Comparison of ENCODE assay signal across 8 mouse cellular contexts in genomic region chr11:117809407-117810311, GRCm38 (mm10). TPM values are rescaled to one million over a fixed set of nuclear protein-coding genes. Genes with fewer than 3 reads are reported as not detected.
DNase-seq lines count a peak whose midpoint lies in the region; ATAC-seq and TF ChIP-seq lines count a peak whose summit lies in the region.

Gene Gm20708 (plus strand): TSS chr11:117809668.
Gene Syngr2 (plus strand): TSS chr11:117809668.

- peak within 1 kb of the TSS; percentile 85 for H3K4me2 ChIP-seq in forebrain, embryonic 12.5 days

- ATAC-seq in forebrain, embryonic 12.5 days (ENCODE audit: low FRiP score), result peak; percentile 70
- peak; percentile 42; the same call in 1 of the 2 replicates for ATAC-seq in megakaryocyte-erythroid progenitor cell, adult 5-6 weeks (replicated peaks; ENCODE audit: low FRiP score, low TSS enrichment, poor library complexity, severe bottlenecking)

- peak within 1 kb of the TSS; percentile 78 for H3K4me3 ChIP-seq in ES-Bruce4 (ENCODE audit: low read depth, low read length)
- H3K4me3 ChIP-seq in forebrain, embryonic 12.5 days (replicated peaks), result peak within 1 kb of the TSS; percentile 70
- peak within 1 kb of the TSS; percentile 92 for H3K4me3 ChIP-seq in spleen, adult 2 months (ENCODE audit: extremely low read depth, insufficient read depth, insufficient read length)

- no peak for TF ChIP-seq EP300 in ES-Bruce4 (IDR thresholded peaks at IDR 0.05; ENCODE audit: insufficient read depth, low read depth, low read length)

- under 1% methylated on average over 62 of the region's 75 CpGs for WGBS in forebrain, embryonic 12.5 days
- under 1% methylated on average over 75 of the region's 75 CpGs for WGBS in spleen, adult 2 months

- no peaks in the 10 kb centered on the region for H3K9me3 ChIP-seq in ES-Bruce4 (replicated peaks; ENCODE audit: control insufficient read depth, insufficient read depth, low read length, poor library complexity, severe bottlenecking)
- no peaks in the 10 kb centered on the region for H3K9me3 ChIP-seq in forebrain, embryonic 12.5 days

- no peak for TF ChIP-seq CTCF in ES-Bruce4 (IDR thresholded peaks at IDR 0.05; ENCODE audit: low read depth, low read length)
- TF ChIP-seq CTCF in spleen, adult 2 months (IDR thresholded peaks at IDR 0.05; ENCODE audit: extremely low read depth, insufficient read depth, insufficient read length, insufficient replicate concordance), result no peak

- H3K27me3 ChIP-seq in ES-Bruce4 (ENCODE audit: control insufficient read depth, insufficient read depth, low read length, poor library complexity, severe bottlenecking), result no peaks in the 10 kb centered on the region
- H3K27me3 ChIP-seq in forebrain, embryonic 12.5 days, result peaks cover 8% of the 10 kb centered on the region; the same call in 1 of the 2 replicates
- no peaks in the 10 kb centered on the region for H3K27me3 ChIP-seq in spleen, adult 2 months (ENCODE audit: control insufficient read depth, insufficient read depth, low read length)

- no peak within 1 kb of the TSS for H3K27ac ChIP-seq in ES-Bruce4 (ENCODE audit: insufficient read depth, low read length)
- 0 out of 2 replicates have a peak within 1 kb of the TSS, but pooled peaks have one; percentile 31 for H3K27ac ChIP-seq in forebrain, embryonic 12.5 days
- H3K27ac ChIP-seq in spleen, adult 2 months (ENCODE audit: insufficient read depth, low read length), result peak within 1 kb of the TSS; percentile 56

- DNase-seq in adrenal gland, adult 8-10 months, result peak; percentile 62
- DNase-seq in heart, postnatal 4 days, result peak; percentile 81
- DNase-seq in layer of hippocampus, postnatal 36 days, result peak; percentile 48 to 64
- peak; percentile 39 to 67 for DNase-seq in spleen, adult 2 months (ENCODE audit: low read depth in 1 of 2, low spot score in 2 of 2)
- no peak for DNase-seq in cerebellum, adult 11-12 months

- H3K9ac ChIP-seq in ES-Bruce4 (ENCODE audit: low read depth, poor library complexity, severe bottlenecking), result peak within 1 kb of the TSS; percentile 92
- H3K9ac ChIP-seq in forebrain, embryonic 12.5 days, result peak within 1 kb of the TSS; percentile 69

- TF ChIP-seq POLR2A in ES-Bruce4 (IDR thresholded peaks at IDR 0.05; ENCODE audit: insufficient read depth, low read length), result peak; percentile 11
- TF ChIP-seq POLR2A in spleen, adult 2 months (IDR thresholded peaks at IDR 0.05; ENCODE audit: low read depth, low read length), result peak; percentile 20

- peaks cover 2% of the 10 kb centered on the region for H3K4me1 ChIP-seq in ES-Bruce4 (ENCODE audit: control insufficient read depth, insufficient read depth, low read length)
- H3K4me1 ChIP-seq in forebrain, embryonic 12.5 days, result peaks cover 19% of the 10 kb centered on the region
- H3K4me1 ChIP-seq in spleen, adult 2 months (ENCODE audit: control insufficient read depth, insufficient read depth, insufficient read length), result peaks cover 5% of the 10 kb centered on the region; the same call in 1 of the 2 replicates

- peaks cover 7% of the 10 kb centered on the region for H3K36me3 ChIP-seq in ES-Bruce4 (ENCODE audit: control insufficient read depth, insufficient read depth, low read length, poor library complexity, severe bottlenecking)
- H3K36me3 ChIP-seq in forebrain, embryonic 12.5 days (replicated peaks), result peaks cover 27% of the 10 kb centered on the region
- peaks cover 11% of the 10 kb centered on the region for H3K36me3 ChIP-seq in spleen, adult 2 months (ENCODE audit: control insufficient read depth, insufficient read depth, low read length)

RNA-seq across cellular contexts. Expression of gene Gm20708, which starts in this region (rescaled TPM):
- 1.4 and 2.1 TPM in 2 replicates for polyA plus RNA-seq in ES-Bruce4 (2011; ENCODE audit: insufficient read depth, insufficient read length, low read depth, missing spikeins)
- 1 to 10 TPM in 2 of 4 experiments, under 1 TPM in 2; 0.59 to 3.4 (median 1.3) TPM for total RNA-seq in adrenal gland, adult 8-10 months (2022)
- 0.15 and 0.56 TPM in 2 replicates for polyA plus RNA-seq in forebrain, embryonic 12.5 days (2016; fragmentation: Nextera tagmentation; extraction: Ambion mirVana)
- total RNA-seq in heart, postnatal 4 days (2021), result 1 to 10 TPM; 2.7 to 3.5 TPM
- 1 to 10 TPM; 1.5 to 1.7 TPM for total RNA-seq in layer of hippocampus, postnatal 36 days (2021)
- total RNA-seq in megakaryocyte-erythroid progenitor cell, adult 5-6 weeks (2014; fragmentation: Nextera tagmentation), result 0.45 and 7.0 TPM in 2 replicates
- 3.5 TPM in 1 of 2 replicates, not detected in the other for total RNA-seq in megakaryocyte-erythroid progenitor cell, adult 5-6 weeks (2017)
- polyA plus RNA-seq in spleen, adult 2 months (2012; rRNA removed), result 0.25 TPM in 1 of 2 replicates, not detected in the other

RNA-seq across cellular contexts. Expression of gene Syngr2, which starts in this region (rescaled TPM):
- 49.1 and 51.9 TPM in 2 replicates for polyA plus RNA-seq in ES-Bruce4 (2011; ENCODE audit: insufficient read depth, insufficient read length, low read depth, missing spikeins)
- 100 to 1,000 TPM in 2 of 4 experiments, 10 to 100 TPM in 2; 86.0 to 110 (median 103) TPM for total RNA-seq in adrenal gland, adult 8-10 months (2022)
- 20.6 and 25.5 TPM in 2 replicates for polyA plus RNA-seq in forebrain, embryonic 12.5 days (2016; fragmentation: Nextera tagmentation; extraction: Ambion mirVana)
- total RNA-seq in heart, postnatal 4 days (2021), result 10 to 100 TPM; 81.2 to 85.1 TPM
- total RNA-seq in layer of hippocampus, postnatal 36 days (2021), result 10 to 100 TPM; 10.4 to 16.9 TPM
- total RNA-seq in megakaryocyte-erythroid progenitor cell, adult 5-6 weeks (2014; fragmentation: Nextera tagmentation), result 166 and 173 TPM in 2 replicates
- 83.2 and 116 TPM in 2 replicates for total RNA-seq in megakaryocyte-erythroid progenitor cell, adult 5-6 weeks (2017)
- 188 and 245 TPM in 2 replicates for polyA plus RNA-seq in spleen, adult 2 months (2012; rRNA removed)

Comparison
In these comparisons a context has a peak if more than half of its experiments do, and no peak if none do; other contexts are left out.
1. RNA of gene Syngr2 (total RNA-seq): 83.2 to 173 TPM in megakaryocyte-erythroid progenitor cell, adult 5-6 weeks, 86.0 to 110 TPM in adrenal gland, adult 8-10 months and 81.2 to 85.1 TPM in heart, postnatal 4 days; 10.4 to 16.9 TPM in layer of hippocampus, postnatal 36 days; every median in the first group is over 4 times any median in the second.
2. Peak in every context shown above with its lines, with median percentiles within 50 percentile points of each other: H3K4me3 ChIP-seq.